Mouse (Mus musculus): ENCODE measurements around the gene Asic2.

The Asic2 gene

GRCm38 (mm10) chr11:81187851-81188250, 780.4 kb downstream of the Asic2 start:
- H3K36me3 ChIP-seq (ENCODE audit: control insufficient read depth, insufficient read depth, low read length, poor library complexity, severe bottlenecking): no peaks in the 10 kb centered on the region
- no peak for DNase-seq (ENCODE audit: low read depth, low spot score)
- no peaks in the 10 kb centered on the region for H3K27me3 ChIP-seq (ENCODE audit: control insufficient read depth, insufficient read depth, low read length, poor library complexity, severe bottlenecking)

- DNase-seq (ENCODE audit: low read depth, low spot score): no peak
- no peaks in the 10 kb centered on the region for H3K36me3 ChIP-seq (ENCODE audit: control insufficient read depth, insufficient read depth, low read length, poor library complexity, severe bottlenecking)
- H3K27me3 ChIP-seq (ENCODE audit: control insufficient read depth, insufficient read depth, low read length, poor library complexity, severe bottlenecking): no peaks in the 10 kb centered on the region
Measured at GRCm38 (mm10) chr11:81184721-81185120, 783.5 kb downstream of the Asic2 start.

GRCm38 (mm10) chr11:81164890-81165289, 803.4 kb downstream of the Asic2 start:
- Histone ChIP-seq H3K36me3 (ENCODE audit: control insufficient read depth, insufficient read depth, low read length, poor library complexity, severe bottlenecking) (no peaks in the 10 kb centered on the region), H3K27me3 (ENCODE audit: control insufficient read depth, insufficient read depth, low read length, poor library complexity, severe bottlenecking) (no peaks in the 10 kb centered on the region)
- no peak for DNase-seq (ENCODE audit: low read depth, low spot score)

GRCm38 (mm10) chr11:81163056-81163455, 805.2 kb downstream of the Asic2 start:
- no peaks in the 10 kb centered on the region for H3K27me3 ChIP-seq (ENCODE audit: control insufficient read depth, insufficient read depth, low read length, poor library complexity, severe bottlenecking)
- H3K36me3 ChIP-seq (ENCODE audit: control insufficient read depth, insufficient read depth, low read length, poor library complexity, severe bottlenecking): no peaks in the 10 kb centered on the region
- no peak for DNase-seq (ENCODE audit: low read depth, low spot score)

- no peak for DNase-seq (ENCODE audit: low read depth, low spot score)
- no peaks in the 10 kb centered on the region for H3K27me3 ChIP-seq (ENCODE audit: control insufficient read depth, insufficient read depth, low read length, poor library complexity, severe bottlenecking)
Measured at GRCm38 (mm10) chr11:81153841-81154240, 814.4 kb downstream of the Asic2 start.

GRCm38 (mm10) chr11:81153161-81153840, 815.0 kb downstream of the Asic2 start:
- no peak for DNase-seq (ENCODE audit: low read depth, low spot score)
- no peaks in the 10 kb centered on the region for H3K27me3 ChIP-seq (ENCODE audit: control insufficient read depth, insufficient read depth, low read length, poor library complexity, severe bottlenecking)
- H3K36me3 ChIP-seq (ENCODE audit: control insufficient read depth, insufficient read depth, low read length, poor library complexity, severe bottlenecking): no peaks in the 10 kb centered on the region

More at GRCm38 (mm10) chr11:81153841-81154240, 814.4 kb downstream of the Asic2 start:
- H3K36me3 ChIP-seq (ENCODE audit: control insufficient read depth, insufficient read depth, low read length, poor library complexity, severe bottlenecking): no peaks in the 10 kb centered on the region

- no peak for DNase-seq (ENCODE audit: low read depth, low spot score)
Measured at GRCm38 (mm10) chr11:81152460-81153160, 815.6 kb downstream of the Asic2 start.

GRCm38 (mm10) chr11:81152021-81152385, 816.3 kb downstream of the Asic2 start:
- no peaks in the 10 kb centered on the region for H3K27me3 ChIP-seq (ENCODE audit: control insufficient read depth, insufficient read depth, low read length, poor library complexity, severe bottlenecking)
- H3K36me3 ChIP-seq (ENCODE audit: control insufficient read depth, insufficient read depth, low read length, poor library complexity, severe bottlenecking): no peaks in the 10 kb centered on the region
- no peak for DNase-seq (ENCODE audit: low read depth, low spot score)

More at GRCm38 (mm10) chr11:81152460-81153160, 815.6 kb downstream of the Asic2 start:
- Histone ChIP-seq H3K36me3 (ENCODE audit: control insufficient read depth, insufficient read depth, low read length, poor library complexity, severe bottlenecking) (no peaks in the 10 kb centered on the region), H3K27me3 (ENCODE audit: control insufficient read depth, insufficient read depth, low read length, poor library complexity, severe bottlenecking) (no peaks in the 10 kb centered on the region)

GRCm38 (mm10) chr11:81151286-81152020, 816.8 kb downstream of the Asic2 start:
- H3K36me3 ChIP-seq (ENCODE audit: control insufficient read depth, insufficient read depth, low read length, poor library complexity, severe bottlenecking): no peaks in the 10 kb centered on the region
- DNase-seq (ENCODE audit: low read depth, low spot score): no peak
- no peaks in the 10 kb centered on the region for H3K27me3 ChIP-seq (ENCODE audit: control insufficient read depth, insufficient read depth, low read length, poor library complexity, severe bottlenecking)

GRCm38 (mm10) chr11:81150621-81151020, 817.6 kb downstream of the Asic2 start:
- Histone ChIP-seq H3K36me3 (ENCODE audit: control insufficient read depth, insufficient read depth, low read length, poor library complexity, severe bottlenecking) (no peaks in the 10 kb centered on the region), H3K27me3 (ENCODE audit: control insufficient read depth, insufficient read depth, low read length, poor library complexity, severe bottlenecking) (no peaks in the 10 kb centered on the region)
- DNase-seq (ENCODE audit: low read depth, low spot score): no peak

- Histone ChIP-seq H3K27me3 (ENCODE audit: control insufficient read depth, insufficient read depth, low read length, poor library complexity, severe bottlenecking) (no peaks in the 10 kb centered on the region), H3K36me3 (ENCODE audit: control insufficient read depth, insufficient read depth, low read length, poor library complexity, severe bottlenecking) (no peaks in the 10 kb centered on the region)
- no peak for DNase-seq (ENCODE audit: low read depth, low spot score)
Measured at GRCm38 (mm10) chr11:81148423-81148822, 819.8 kb downstream of the Asic2 start.

GRCm38 (mm10) chr11:81146574-81147157, 821.6 kb downstream of the Asic2 start:
- DNase-seq (ENCODE audit: low read depth, low spot score): no peak
- H3K27me3 ChIP-seq (ENCODE audit: control insufficient read depth, insufficient read depth, low read length, poor library complexity, severe bottlenecking): no peaks in the 10 kb centered on the region
- H3K36me3 ChIP-seq (ENCODE audit: control insufficient read depth, insufficient read depth, low read length, poor library complexity, severe bottlenecking): no peaks in the 10 kb centered on the region

- no peaks in the 10 kb centered on the region for H3K36me3 ChIP-seq (ENCODE audit: control insufficient read depth, insufficient read depth, low read length, poor library complexity, severe bottlenecking)
- DNase-seq (ENCODE audit: low read depth, low spot score): no peak
- H3K27me3 ChIP-seq (ENCODE audit: control insufficient read depth, insufficient read depth, low read length, poor library complexity, severe bottlenecking): no peaks in the 10 kb centered on the region
Measured at GRCm38 (mm10) chr11:81135141-81135540, 833.1 kb downstream of the Asic2 start.

GRCm38 (mm10) chr11:81133950-81134349, 834.3 kb downstream of the Asic2 start:
- no peaks in the 10 kb centered on the region for H3K36me3 ChIP-seq (ENCODE audit: control insufficient read depth, insufficient read depth, low read length, poor library complexity, severe bottlenecking)
- DNase-seq (ENCODE audit: low read depth, low spot score): no peak
- no peaks in the 10 kb centered on the region for H3K27me3 ChIP-seq (ENCODE audit: control insufficient read depth, insufficient read depth, low read length, poor library complexity, severe bottlenecking)

- DNase-seq (ENCODE audit: low read depth, low spot score): no peak
Measured at GRCm38 (mm10) chr11:81132669-81133068, 835.6 kb downstream of the Asic2 start.

More at GRCm38 (mm10) chr11:81132669-81133068, 835.6 kb downstream of the Asic2 start:
- no peaks in the 10 kb centered on the region for H3K27me3 ChIP-seq (ENCODE audit: control insufficient read depth, insufficient read depth, low read length, poor library complexity, severe bottlenecking)
- no peaks in the 10 kb centered on the region for H3K36me3 ChIP-seq (ENCODE audit: control insufficient read depth, insufficient read depth, low read length, poor library complexity, severe bottlenecking)

Data from splenic B cell, adult 2 months (primary cell).